Mouse (Mus musculus) liver, embryonic 12.5 days (tissue): ENCODE results near the gene Rabl6. TPM values are rescaled to one million over a fixed set of nuclear protein-coding genes. Genes with fewer than 3 reads are reported as not detected.

Experiments used
- ATAC-seq: fragments of 200-750 bp; cut with Nextera tagmentation; 2 replicates; pipeline ENCODE4 v1.8.0; 2017; ENCODE audit warnings: moderate number of reproducible peaks, mild to moderate bottlenecking, moderate library complexity
- H3K27ac ChIP-seq: fragments of 300-500 bp; sonication (generic); 2 replicates; pipeline ENCODE4 v1.5.1; 2016; ENCODE audit warnings: mild to moderate bottlenecking
- H3K27me3 ChIP-seq: fragments of 300-500 bp; sonication (generic); replicated peaks from 2 replicates; pipeline ENCODE4 v1.6.1; 2016; ENCODE audit warnings: mild to moderate bottlenecking, moderate library complexity
- H3K36me3 ChIP-seq: fragments of 300-500 bp; sonication (generic); 2 replicates; pipeline ENCODE4 v1.6.1; 2016; ENCODE audit warnings: mild to moderate bottlenecking, moderate library complexity
- H3K4me1 ChIP-seq: fragments of 300-500 bp; sonication (generic); 2 replicates; pipeline ENCODE4 v1.6.1; 2016
- H3K4me2 ChIP-seq: fragments of 300-500 bp; sonication (generic); 2 replicates; pipeline ENCODE4 v1.6.1; 2016; ENCODE audit warnings: mild to moderate bottlenecking, moderate library complexity
- H3K4me3 ChIP-seq: fragments of 300-500 bp; sonication (generic); 2 replicates; pipeline ENCODE4 v1.5.1; 2016; ENCODE audit warnings: mild to moderate bottlenecking, moderate library complexity
- H3K9ac ChIP-seq: fragments of 300-500 bp; sonication (generic); 2 replicates; pipeline ENCODE4 v1.6.1; 2016; ENCODE audit warnings: mild to moderate bottlenecking, moderate library complexity
- H3K9me3 ChIP-seq: fragments of 300-500 bp; sonication (generic); replicated peaks from 2 replicates; pipeline ENCODE4 v1.6.1; 2016; ENCODE audit warnings: mild to moderate bottlenecking, moderate library complexity
- WGBS: fragments of 180-500 bp; shearing (Covaris S2); methylation state at CpG from one replicate; pipeline ENCODE4 v1.1.7; 2016; ENCODE audit not compliant: insufficient replicate concordance; 5-methylcytosine and 5-hydroxymethylcytosine counted together
- polyA plus RNA-seq: library from polyadenylated mRNA; unstranded; fragments of >200 nt; fragmentation: Nextera tagmentation; extraction: Ambion mirVana; gene quantifications from 2 replicates; pipeline ENCODE4 v1.2.1, GENCODE M21; 2016

Gene Rabl6
- polyA plus RNA-seq, 1 experiment from 2014 or later = 41.8 TPM

DNA sequence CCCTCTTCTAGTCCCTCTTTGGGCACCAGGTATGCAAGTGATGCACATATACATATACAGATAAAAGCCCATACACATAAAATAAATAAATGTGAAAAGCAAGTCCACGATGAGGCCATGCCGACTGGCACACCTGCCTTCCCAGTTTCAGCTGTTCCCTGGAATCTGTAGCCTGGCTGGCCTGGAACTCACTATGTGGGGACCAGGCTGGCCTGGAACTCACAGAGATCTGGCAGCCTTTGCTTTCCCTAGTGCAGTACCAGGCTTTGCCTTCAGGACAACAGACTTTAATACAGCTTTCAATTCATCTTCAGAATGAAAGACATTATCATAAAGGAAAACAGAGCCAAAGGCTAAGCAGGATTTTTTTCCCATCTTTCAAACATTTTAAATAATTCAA is 74.6 kb downstream of the Rabl6 start:
- Histone ChIP-seq H3K4me1 (peaks cover 8% of the 10 kb centered on the region), H3K9ac (no peak overlapping the region), H3K36me3 (peaks cover 98% of the 10 kb centered on the region), H3K4me3 (no peak overlapping the region), H3K27ac (no peak overlapping the region), H3K9me3 (no peaks in the 10 kb centered on the region), H3K27me3 (no peaks in the 10 kb centered on the region), H3K4me2 (no peak overlapping the region)
- WGBS = 87% methylated on average over 2 of the region's 2 CpGs
- no peak for ATAC-seq

Other genes starting within 250 kb of the Rabl6 start
- gene Uap1l1, start 242.8 kb downstream of the Rabl6 start, polyA plus RNA-seq = 13.5 and 14.0 TPM in 2 replicates
- gene Sapcd2, start 236.2 kb downstream of the Rabl6 start, polyA plus RNA-seq = 34.6 and 38.0 TPM in 2 replicates
- 0.13 and 0.19 TPM in 2 replicates for gene Entpd2, start 212.6 kb downstream of the Rabl6 start, polyA plus RNA-seq
- gene Npdc1, start 209.2 kb downstream of the Rabl6 start, polyA plus RNA-seq = 5.3 and 5.6 TPM in 2 replicates
- 0.31 and 0.54 TPM in 2 replicates for gene Fut7, start 185.3 kb downstream of the Rabl6 start, polyA plus RNA-seq
- gene Abca2, start 179.8 kb downstream of the Rabl6 start, polyA plus RNA-seq = 2.8 and 3.1 TPM in 2 replicates
- gene Clic3, start 151.7 kb downstream of the Rabl6 start, polyA plus RNA-seq = 0.45 and 0.68 TPM in 2 replicates
- 9.1 and 11.4 TPM in 2 replicates for gene Paxx, start 147.4 kb downstream of the Rabl6 start, polyA plus RNA-seq
- gene Ptgds, start 138.5 kb downstream of the Rabl6 start, polyA plus RNA-seq = 0.20 and 0.22 TPM in 2 replicates
- gene Lcn12, start 114.6 kb downstream of the Rabl6 start, polyA plus RNA-seq = not detected in 2 replicates
- gene Fbxw5, start 107.8 kb downstream of the Rabl6 start, polyA plus RNA-seq = 39.9 and 42.7 TPM in 2 replicates
- 17.4 and 18.8 TPM in 2 replicates for gene C8g, start 106.8 kb downstream of the Rabl6 start, polyA plus RNA-seq
- gene Traf2, start 61.6 kb downstream of the Rabl6 start, polyA plus RNA-seq = 22.4 and 24.4 TPM in 2 replicates
- gene Edf1, start 50.7 kb downstream of the Rabl6 start, polyA plus RNA-seq = 293 and 311 TPM in 2 replicates
- 0.38 and 0.45 TPM in 2 replicates for gene Mamdc4, start 33.7 kb downstream of the Rabl6 start, polyA plus RNA-seq
- gene Phpt1, start 33.3 kb downstream of the Rabl6 start, polyA plus RNA-seq = 67.8 and 69.2 TPM in 2 replicates
- not detected in 2 replicates for gene Ajm1, start 26.8 kb downstream of the Rabl6 start, polyA plus RNA-seq
- gene Ccdc183, start 9.2 kb upstream of the Rabl6 start, polyA plus RNA-seq = 0.14 and 0.28 TPM in 2 replicates
- gene Tmem141, start 13.5 kb upstream of the Rabl6 start, polyA plus RNA-seq = 7.1 and 8.0 TPM in 2 replicates
- gene Fcna, start 19.5 kb upstream of the Rabl6 start, polyA plus RNA-seq = 30.8 and 35.6 TPM in 2 replicates
- gene Lcn8, start 44.6 kb upstream of the Rabl6 start, polyA plus RNA-seq = not detected in 2 replicates
- not detected in 2 replicates for gene Lcn5, start 49.4 kb upstream of the Rabl6 start, polyA plus RNA-seq
- gene Lcn6, start 68.3 kb upstream of the Rabl6 start, polyA plus RNA-seq = not detected in 2 replicates
- gene Lcn10, start 74.2 kb upstream of the Rabl6 start, polyA plus RNA-seq = not detected in 2 replicates
- gene Obp2a, start 91.5 kb upstream of the Rabl6 start, polyA plus RNA-seq = not detected in 2 replicates
- 21.7 and 21.8 TPM in 2 replicates for gene Bmyc, start 98.2 kb upstream of the Rabl6 start, polyA plus RNA-seq
- not detected in 2 replicates for gene Obp2b, start 128.5 kb upstream of the Rabl6 start, polyA plus RNA-seq
- gene Lcn3, start 157.0 kb upstream of the Rabl6 start, polyA plus RNA-seq = not detected in 2 replicates
- not detected in 2 replicates for gene Lcn11, start 168.5 kb upstream of the Rabl6 start, polyA plus RNA-seq
- not detected in 2 replicates for gene Gm13539, start 173.7 kb upstream of the Rabl6 start, polyA plus RNA-seq
- gene Glt6d1, start 207.3 kb upstream of the Rabl6 start, polyA plus RNA-seq = not detected in 2 replicates
- not detected in 2 replicates for gene Lcn9, start 214.6 kb upstream of the Rabl6 start, polyA plus RNA-seq
- gene Sohlh1, start 238.7 kb upstream of the Rabl6 start, polyA plus RNA-seq = not detected in 2 replicates